Mouse (Mus musculus) embryonic facial prominence, embryonic 14.5 days (tissue): ENCODE measurements around the gene Gm10306. TPM values are rescaled to one million over a fixed set of nuclear protein-coding genes. Genes with fewer than 3 reads are reported as not detected.

ENCODE experiments used
- ATAC-seq: fragments of 200-750 bp; cut with Nextera tagmentation; 2 replicates; pipeline ENCODE4 v1.8.0; 2017; ENCODE audit warnings: low read depth, moderate number of reproducible peaks, moderate TSS enrichment
- DNase-seq: peaks from one replicate; pipeline ENCODE4 v3.0.0-alpha.2; 2015; ENCODE audit warnings: low spot score
- H3K27ac ChIP-seq: fragments of 300-500 bp; sonication (generic); replicated peaks from 2 replicates; pipeline ENCODE4 v1.5.1; 2014; ENCODE audit warnings: low read depth, mild to moderate bottlenecking, low read length, moderate library complexity
- H3K27me3 ChIP-seq: fragments of 300-500 bp; sonication (generic); replicated peaks from 2 replicates; pipeline ENCODE4 v1.6.1; 2014; ENCODE audit warnings: low read length; ENCODE audit not compliant: control insufficient read depth, insufficient read depth
- H3K36me3 ChIP-seq: fragments of 300-500 bp; sonication (generic); 2 replicates; pipeline ENCODE4 v1.6.1; 2014; ENCODE audit warnings: low read length, mixed read lengths; ENCODE audit not compliant: control insufficient read depth, insufficient read depth
- H3K4me1 ChIP-seq: fragments of 300-500 bp; sonication (generic); 2 replicates; pipeline ENCODE4 v1.6.1; 2014; ENCODE audit warnings: antibody characterized with exemption, low read length; ENCODE audit not compliant: control insufficient read depth, insufficient read depth
- H3K4me2 ChIP-seq: fragments of 300-500 bp; sonication (generic); 2 replicates; pipeline ENCODE4 v1.6.1; 2014; ENCODE audit warnings: low read depth, mild to moderate bottlenecking, low read length, moderate library complexity, mixed read lengths
- H3K4me3 ChIP-seq: fragments of 300-500 bp; sonication (generic); 2 replicates; pipeline ENCODE4 v1.5.1; 2014; ENCODE audit warnings: low read depth, mild to moderate bottlenecking, low read length
- H3K9ac ChIP-seq: fragments of 300-500 bp; sonication (generic); 2 replicates; pipeline ENCODE4 v1.6.1; 2014; ENCODE audit warnings: low read depth, mild to moderate bottlenecking, low read length, moderate library complexity, mixed read lengths
- H3K9me3 ChIP-seq: fragments of 300-500 bp; sonication (generic); 2 replicates; pipeline ENCODE4 v1.6.1; 2016; ENCODE audit warnings: low read length; ENCODE audit not compliant: control insufficient read depth
- WGBS: fragments of 180-500 bp; shearing (Covaris S2); extraction: QIAGEN DNeasy Blood & Tissue Kit; methylation state at CpG from one replicate; pipeline ENCODE4 v1.1.7; 2014; 5-methylcytosine and 5-hydroxymethylcytosine counted together
- polyA plus RNA-seq: library from polyadenylated mRNA; unstranded; fragments of >200 nt; fragmentation: Nextera tagmentation; extraction: Ambion mirVana; gene quantifications from 2 replicates; pipeline ENCODE4 v1.2.1, GENCODE M21; 2014

The Gm10306 gene
- polyA plus RNA-seq, result not detected in 2 replicates

- no peaks in the 10 kb centered on the region for H3K36me3 ChIP-seq
- H3K9ac ChIP-seq, result peak within 1 kb of the TSS; percentile 78
- H3K4me3 ChIP-seq, result peak within 1 kb of the TSS; percentile 83
- 1% methylated on average over 47 of the region's 83 CpGs for WGBS
- ATAC-seq (peak; percentile 98), DNase-seq (peak; percentile 96)
- H3K4me1 ChIP-seq, result peaks cover 6% of the 10 kb centered on the region; the same call in 1 of the 2 replicates
- H3K9me3 ChIP-seq, result no peaks in the 10 kb centered on the region
- H3K4me2 ChIP-seq, result peak within 1 kb of the TSS; percentile 68
- no peaks in the 10 kb centered on the region for H3K27me3 ChIP-seq
- H3K27ac ChIP-seq, result peak within 1 kb of the TSS; percentile 83
Observed at GRCm38 (mm10) chr4:94556265-94557054, at the start of gene Gm10306, which contains the start of gene Caap1. TSS of gene Gm10306 (plus strand) at chr4:94556546. TSS of gene Caap1 (minus strand) at chr4:94556796.

DNA sequence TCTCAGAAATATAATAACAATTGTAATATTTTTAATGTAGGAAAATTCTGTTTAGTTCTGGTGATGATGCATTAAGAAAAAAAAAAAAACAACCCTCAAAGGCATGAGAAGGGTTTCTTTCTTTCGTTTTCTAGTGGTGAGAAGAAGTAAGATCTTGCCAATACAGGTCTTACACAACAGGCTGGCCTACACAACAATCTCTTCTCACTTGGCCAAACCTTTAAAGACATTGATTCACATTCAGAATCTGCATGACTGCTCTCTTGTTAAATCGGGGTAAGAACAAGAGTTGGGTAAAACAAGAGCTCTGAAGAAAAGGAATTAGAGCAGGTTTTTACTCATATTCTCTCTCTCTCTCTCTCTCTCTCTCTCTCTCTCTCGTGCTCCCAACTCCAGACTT, 41.0 kb upstream of the Gm10306 start:
- no peak overlapping the region for H3K4me3 ChIP-seq
- no peaks in the 10 kb centered on the region for H3K9me3 ChIP-seq
- no peak overlapping the region for H3K4me2 ChIP-seq
- H3K27me3 ChIP-seq, result no peaks in the 10 kb centered on the region
- no peaks in the 10 kb centered on the region for H3K36me3 ChIP-seq
- no peak for DNase-seq
- H3K27ac ChIP-seq, result no peak overlapping the region
- no peak for ATAC-seq
- 90% methylated on average over 3 of the region's 3 CpGs for WGBS
- no peaks in the 10 kb centered on the region for H3K4me1 ChIP-seq
- no peak overlapping the region for H3K9ac ChIP-seq

DNA sequence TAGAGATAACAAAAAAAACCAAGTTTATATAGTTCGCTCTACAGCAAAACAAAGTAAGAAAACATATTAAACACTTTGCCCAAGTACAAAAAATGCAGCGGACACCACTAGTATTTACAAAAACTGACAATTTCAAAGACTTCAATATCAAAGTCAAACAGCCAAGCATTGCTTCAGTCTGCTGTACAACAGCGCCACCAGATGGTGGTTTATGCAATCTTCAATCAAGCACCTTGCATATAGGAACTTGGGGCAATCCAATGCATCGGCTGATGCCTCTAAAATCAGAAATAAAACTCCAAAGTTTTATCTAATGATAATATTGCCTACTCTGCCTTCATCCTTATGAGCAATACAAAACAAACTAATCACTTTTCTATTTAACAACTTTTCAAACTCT, 38.7 kb upstream of the Gm10306 start:
- Histone ChIP-seq H3K27ac (no peak overlapping the region), H3K9me3 (no peaks in the 10 kb centered on the region), H3K36me3 (no peaks in the 10 kb centered on the region), H3K4me3 (no peak overlapping the region), H3K4me1 (no peaks in the 10 kb centered on the region), H3K4me2 (no peak overlapping the region), H3K9ac (no peak overlapping the region), H3K27me3 (no peaks in the 10 kb centered on the region)
- WGBS, result 70% methylated on average over 4 of the region's 4 CpGs
- no peak for ATAC-seq
- DNase-seq, result peak; percentile 54

GRCm38 (mm10) chr4:94523321-94523720, 33.0 kb upstream of the Gm10306 start:
- no peak for ATAC-seq
- Histone ChIP-seq H3K27ac (no peak overlapping the region), H3K9ac (no peak overlapping the region), H3K4me2 (no peak overlapping the region), H3K4me1 (no peaks in the 10 kb centered on the region), H3K36me3 (no peaks in the 10 kb centered on the region), H3K27me3 (no peaks in the 10 kb centered on the region), H3K9me3 (no peaks in the 10 kb centered on the region), H3K4me3 (no peak overlapping the region)
- DNase-seq, result peak; percentile 5

DNA sequence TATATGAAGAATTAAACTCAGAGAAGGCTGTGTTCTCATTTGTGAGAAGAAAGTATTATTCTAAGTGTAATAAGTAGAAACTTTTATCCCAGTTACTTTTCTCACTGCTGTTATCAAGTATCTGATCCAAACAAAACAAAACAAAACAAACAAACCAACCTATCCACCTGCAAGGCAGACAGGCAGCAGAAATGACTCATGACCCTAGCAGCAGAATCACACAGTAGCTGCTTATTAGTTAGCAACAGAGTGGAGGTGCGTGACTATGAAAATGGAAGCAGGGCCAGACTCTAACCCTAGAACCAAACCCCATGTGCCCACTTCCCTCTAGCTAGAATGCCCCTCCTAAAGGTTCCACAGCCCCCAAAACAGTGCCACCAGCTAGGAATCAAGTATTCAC, 26.9 kb upstream of the Gm10306 start:
- DNase-seq, result no peak
- H3K4me1 ChIP-seq, result no peaks in the 10 kb centered on the region
- no peaks in the 10 kb centered on the region for H3K9me3 ChIP-seq
- no peak overlapping the region for H3K27ac ChIP-seq
- no peaks in the 10 kb centered on the region for H3K36me3 ChIP-seq
- H3K27me3 ChIP-seq, result no peaks in the 10 kb centered on the region
- WGBS, result 95% methylated on average over 1 of the region's 1 CpGs
- no peak overlapping the region for H3K4me3 ChIP-seq
- no peak overlapping the region for H3K4me2 ChIP-seq
- no peak overlapping the region for H3K9ac ChIP-seq
- ATAC-seq, result no peak

- H3K36me3 ChIP-seq, result peaks cover 14% of the 10 kb centered on the region
- H3K4me1 ChIP-seq, result no peaks in the 10 kb centered on the region
- no peak for ATAC-seq
- H3K9me3 ChIP-seq, result no peaks in the 10 kb centered on the region
- no peak overlapping the region for H3K27ac ChIP-seq
- no peaks in the 10 kb centered on the region for H3K27me3 ChIP-seq
- no peak for DNase-seq
- H3K4me2 ChIP-seq, result no peak overlapping the region
- H3K9ac ChIP-seq, result no peak overlapping the region
- no peak overlapping the region for H3K4me3 ChIP-seq
Observed at GRCm38 (mm10) chr4:94533205-94533604, 23.1 kb upstream of the Gm10306 start.

DNA sequence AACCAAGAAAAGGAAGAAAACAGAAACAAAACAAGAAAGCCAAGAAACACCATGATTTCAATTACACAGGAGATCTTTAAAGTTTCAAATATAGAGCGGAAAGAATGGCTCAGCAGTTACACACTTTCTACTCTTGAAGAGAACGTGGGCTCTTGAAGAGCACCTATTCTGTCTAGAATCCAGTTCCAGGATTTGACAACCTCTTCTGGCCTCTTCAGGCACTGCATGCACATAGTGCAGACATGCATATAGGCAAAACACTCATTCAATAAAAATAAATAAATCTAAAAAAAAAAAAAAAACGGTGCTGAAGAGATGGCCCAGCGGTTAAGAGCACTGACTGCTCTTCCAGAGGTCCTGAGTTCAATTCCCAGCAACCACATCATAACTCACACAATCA, 13.3 kb upstream of the Gm10306 start:
- Histone ChIP-seq H3K27ac (no peak overlapping the region), H3K27me3 (no peaks in the 10 kb centered on the region), H3K36me3 (peaks cover 38% of the 10 kb centered on the region), H3K4me1 (no peaks in the 10 kb centered on the region), H3K4me2 (no peak overlapping the region), H3K9me3 (no peaks in the 10 kb centered on the region), H3K4me3 (no peak overlapping the region), H3K9ac (no peak overlapping the region)
- 92% methylated on average over 4 of the region's 4 CpGs for WGBS
- no peak for DNase-seq
- no peak for ATAC-seq

DNA sequence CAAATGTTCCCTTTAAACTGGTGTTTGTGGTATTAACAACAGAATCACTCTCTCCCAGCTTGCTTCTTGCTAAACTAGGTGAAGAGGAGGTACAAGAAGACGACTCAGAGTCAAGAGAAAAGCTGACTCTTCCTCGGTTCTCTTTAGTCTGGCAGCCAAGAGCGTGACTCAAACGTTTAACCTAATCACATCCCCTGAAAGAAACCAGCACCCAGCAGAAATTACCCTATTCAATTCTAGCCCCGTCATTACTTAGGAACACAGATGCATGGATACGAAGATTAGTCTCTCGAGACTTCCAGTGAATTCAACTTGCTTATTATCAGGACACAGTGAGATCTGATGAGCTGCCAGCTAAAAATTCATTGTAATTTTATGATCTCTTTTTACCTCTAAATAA, 12.0 kb upstream of the Gm10306 start:
- peak; percentile 5 for DNase-seq
- H3K27ac ChIP-seq, result no peak overlapping the region
- no peaks in the 10 kb centered on the region for H3K27me3 ChIP-seq
- H3K4me3 ChIP-seq, result no peak overlapping the region
- 76% methylated on average over 7 of the region's 7 CpGs for WGBS
- ATAC-seq, result 0 out of 2 replicates have a peak, but pooled peaks have one; percentile 37
- H3K36me3 ChIP-seq, result peaks cover 30% of the 10 kb centered on the region
- H3K4me1 ChIP-seq, result no peaks in the 10 kb centered on the region
- no peaks in the 10 kb centered on the region for H3K9me3 ChIP-seq
- H3K9ac ChIP-seq, result no peak overlapping the region
- H3K4me2 ChIP-seq, result no peak overlapping the region
